Mouse (Mus musculus) liver, postnatal 0 days (tissue): Measurements from ENCODE around the gene Ntng1. TPM values are rescaled to one million over a fixed set of nuclear protein-coding genes. Genes with fewer than 3 reads are reported as not detected.

Experiments used
- ATAC-seq: fragments of 200-750 bp; cut with Nextera tagmentation; 2 replicates; pipeline ENCODE4 v1.8.0; 2017; ENCODE audit warnings: mild to moderate bottlenecking, moderate library complexity
- DNase-seq: peaks from one replicate; pipeline ENCODE4 v3.0.0-alpha.2; 2016
- H3K27ac ChIP-seq: fragments of 300-500 bp; sonication (generic); 2 replicates; pipeline ENCODE4 v1.5.1; 2014; ENCODE audit warnings: antibody characterized with exemption, moderate library complexity, mild to moderate bottlenecking, low read depth
- H3K27me3 ChIP-seq: fragments of 300-500 bp; sonication (generic); 2 replicates; pipeline ENCODE4 v1.6.1; 2014; ENCODE audit warnings: low read length, control low read depth, mixed read lengths; ENCODE audit not compliant: insufficient read depth
- H3K36me3 ChIP-seq: fragments of 300-500 bp; sonication (generic); replicated peaks from 2 replicates; pipeline ENCODE4 v1.6.1; 2014; ENCODE audit warnings: mild to moderate bottlenecking, control low read depth, low read length, moderate library complexity, mixed read lengths; ENCODE audit not compliant: insufficient read depth
- H3K4me1 ChIP-seq: fragments of 300-500 bp; sonication (generic); 2 replicates; pipeline ENCODE4 v1.6.1; 2014; ENCODE audit warnings: antibody characterized with exemption, mild to moderate bottlenecking, control low read depth; ENCODE audit not compliant: insufficient read depth
- H3K4me2 ChIP-seq: fragments of 300-500 bp; sonication (generic); 2 replicates; pipeline ENCODE4 v1.6.1; 2014; ENCODE audit warnings: low read depth, mild to moderate bottlenecking, low read length, moderate library complexity, mixed read lengths
- H3K4me3 ChIP-seq: fragments of 300-500 bp; sonication (generic); 2 replicates; pipeline ENCODE4 v1.5.1; 2014; ENCODE audit warnings: low read depth, low read length
- H3K9ac ChIP-seq: fragments of 300-500 bp; sonication (generic); replicated peaks from 2 replicates; pipeline ENCODE4 v1.6.1; 2014; ENCODE audit warnings: mild to moderate bottlenecking, moderate library complexity
- H3K9me3 ChIP-seq: fragments of 300-500 bp; sonication (generic); 2 replicates; pipeline ENCODE4 v1.6.1; 2016; ENCODE audit warnings: mild to moderate bottlenecking, control low read depth, low read length, mixed read lengths
- CTCF ChIP-seq: sonication (generic); IDR thresholded peaks from 2 replicates; pipeline ENCODE4 v1.5.1; 2016; ENCODE audit warnings: antibody characterized with exemption, low read depth
- EP300 ChIP-seq: IDR thresholded peaks from 2 replicates; pipeline ENCODE4 v1.6.1; 2016; ENCODE audit warnings: antibody characterized with exemption, low read depth, mild to moderate bottlenecking
- WGBS: fragments of 180-500 bp; shearing (Covaris S2); extraction: QIAGEN DNeasy Blood & Tissue Kit; methylation state at CpG from one replicate; pipeline ENCODE4 v1.1.7; 2014; ENCODE audit not compliant: insufficient replicate concordance; 5-methylcytosine and 5-hydroxymethylcytosine counted together
- polyA plus RNA-seq: library from polyadenylated mRNA; unstranded; fragments of >200 nt; fragmentation: Nextera tagmentation; extraction: Ambion mirVana; gene quantifications from 2 replicates; pipeline ENCODE4 v1.2.1, GENCODE M21; 2015

Gene Ntng1
- polyA plus RNA-seq, 1 experiment from 2014 or later = not detected

DNA sequence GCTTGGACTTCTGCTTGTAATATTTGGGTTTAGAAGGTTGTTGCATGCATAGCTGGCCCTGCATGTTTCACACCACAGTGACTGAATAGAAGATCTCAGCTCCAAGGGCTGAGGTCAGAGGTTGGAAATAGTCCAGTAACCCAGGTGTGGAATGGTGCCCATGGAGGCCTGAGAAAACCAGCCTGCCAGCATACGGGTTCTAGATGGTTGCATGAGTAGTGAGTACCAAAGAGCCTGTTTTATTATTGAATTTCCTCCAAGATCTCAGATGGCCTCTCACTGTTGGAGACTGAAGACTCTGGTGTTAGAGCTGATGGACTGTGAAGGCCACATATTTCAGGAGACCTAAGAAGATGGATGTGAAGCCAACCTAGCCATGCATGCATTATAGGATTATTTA lies 285.5 kb downstream of the Ntng1 start:
- 76% methylated on average over 1 of the region's 1 CpGs for WGBS
- no peak overlapping the region for H3K9ac ChIP-seq
- no peak overlapping the region for H3K4me2 ChIP-seq
- ATAC-seq = no peak
- DNase-seq = no peak
- no peaks in the 10 kb centered on the region for H3K36me3 ChIP-seq
- H3K4me1 ChIP-seq = no peaks in the 10 kb centered on the region
- no peaks in the 10 kb centered on the region for H3K27me3 ChIP-seq
- TF ChIP-seq EP300 (no peak), CTCF (no peak)
- no peak overlapping the region for H3K27ac ChIP-seq
- no peak overlapping the region for H3K4me3 ChIP-seq
- H3K9me3 ChIP-seq = no peaks in the 10 kb centered on the region

DNA sequence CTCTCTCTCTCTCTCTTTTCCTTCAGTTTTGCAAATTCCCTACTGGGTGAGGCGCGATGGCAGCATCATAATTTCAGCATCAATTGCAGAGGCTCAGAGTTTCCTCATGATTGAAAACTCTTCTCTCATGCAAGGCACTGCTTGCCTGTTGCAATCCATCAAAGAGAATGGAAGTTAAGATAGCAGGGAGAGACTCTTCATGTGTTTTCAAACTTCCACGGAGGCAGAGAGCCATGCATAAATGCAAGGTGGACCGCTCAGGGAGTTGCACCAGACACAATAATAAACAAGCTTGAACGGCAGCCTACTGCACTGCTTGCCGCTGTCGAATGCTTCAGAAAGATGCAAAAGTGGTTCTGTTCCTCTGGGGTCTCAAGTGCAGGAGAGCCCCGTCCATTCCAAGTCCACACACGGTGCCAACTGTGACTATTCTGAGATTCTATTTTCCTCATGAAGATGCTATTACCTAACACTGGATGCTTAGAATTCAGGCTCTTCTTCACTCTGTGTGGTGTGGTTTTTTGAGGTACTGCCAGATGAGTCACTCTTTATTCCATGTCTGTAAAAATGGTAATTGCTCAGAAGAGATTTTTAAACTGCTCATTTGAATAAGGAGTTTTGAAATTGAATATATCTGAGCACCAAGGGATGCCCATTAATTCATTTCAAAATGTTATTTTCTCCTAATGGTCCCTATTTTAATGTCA lies 289.2 kb downstream of the Ntng1 start:
- 75% methylated on average over 9 of the region's 9 CpGs for WGBS
- no peak overlapping the region for H3K4me3 ChIP-seq
- no peak overlapping the region for H3K4me2 ChIP-seq
- no peaks in the 10 kb centered on the region for H3K4me1 ChIP-seq
- no peak for DNase-seq
- H3K9me3 ChIP-seq = no peaks in the 10 kb centered on the region
- TF ChIP-seq CTCF = no peak
- no peak for TF ChIP-seq EP300
- no peaks in the 10 kb centered on the region for H3K27me3 ChIP-seq
- no peak for ATAC-seq
- no peak overlapping the region for H3K27ac ChIP-seq
- H3K36me3 ChIP-seq = no peaks in the 10 kb centered on the region
- H3K9ac ChIP-seq = no peak overlapping the region

- Histone ChIP-seq H3K9ac (no peak overlapping the region), H3K4me3 (no peak overlapping the region), H3K36me3 (no peaks in the 10 kb centered on the region), H3K27me3 (no peaks in the 10 kb centered on the region), H3K4me1 (no peaks in the 10 kb centered on the region), H3K27ac (no peak overlapping the region), H3K9me3 (no peaks in the 10 kb centered on the region), H3K4me2 (no peak overlapping the region)
- no peak for TF ChIP-seq EP300
- TF ChIP-seq CTCF = no peak
- ATAC-seq = no peak
- WGBS = 66% methylated on average over 4 of the region's 4 CpGs
- DNase-seq = no peak
These were observed 297.2 kb downstream of the Ntng1 start for GRCm38 (mm10) chr3:109846660-109847059.

DNA sequence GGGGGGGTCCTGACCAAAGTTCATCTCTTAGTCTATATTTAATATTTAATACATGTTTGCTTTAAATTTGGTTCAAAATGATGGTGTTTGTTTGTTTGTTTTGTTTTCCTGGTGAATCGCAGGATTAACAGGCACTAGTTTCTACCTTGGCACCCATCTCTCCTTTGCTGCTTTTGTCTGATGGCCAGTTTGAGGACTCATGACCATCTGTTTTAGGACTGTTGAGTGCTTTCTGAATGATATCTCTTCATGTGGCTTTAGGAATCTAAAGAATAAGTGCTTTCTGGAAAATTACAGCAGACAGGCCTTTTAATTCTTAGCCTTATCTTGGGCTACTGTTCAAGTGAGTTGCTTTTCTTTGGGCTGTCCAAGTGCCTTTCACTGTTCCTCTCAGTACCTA lies 318.0 kb downstream of the Ntng1 start:
- WGBS = 66% methylated on average over 1 of the region's 1 CpGs
- TF ChIP-seq EP300 (no peak), CTCF (no peak)

GRCm38 (mm10) chr3:109822803-109823474 lies 320.9 kb downstream of the Ntng1 start:
- DNase-seq = no peak
- no peaks in the 10 kb centered on the region for H3K4me1 ChIP-seq

More for the DNA sequence above, 318.0 kb downstream of the Ntng1 start:
- Histone ChIP-seq H3K4me2 (no peak overlapping the region), H3K4me1 (no peaks in the 10 kb centered on the region), H3K27ac (no peak overlapping the region), H3K4me3 (no peak overlapping the region), H3K27me3 (no peaks in the 10 kb centered on the region), H3K36me3 (no peaks in the 10 kb centered on the region), H3K9me3 (no peaks in the 10 kb centered on the region), H3K9ac (no peak overlapping the region)
- DNase-seq = no peak
- no peak for ATAC-seq

DNA sequence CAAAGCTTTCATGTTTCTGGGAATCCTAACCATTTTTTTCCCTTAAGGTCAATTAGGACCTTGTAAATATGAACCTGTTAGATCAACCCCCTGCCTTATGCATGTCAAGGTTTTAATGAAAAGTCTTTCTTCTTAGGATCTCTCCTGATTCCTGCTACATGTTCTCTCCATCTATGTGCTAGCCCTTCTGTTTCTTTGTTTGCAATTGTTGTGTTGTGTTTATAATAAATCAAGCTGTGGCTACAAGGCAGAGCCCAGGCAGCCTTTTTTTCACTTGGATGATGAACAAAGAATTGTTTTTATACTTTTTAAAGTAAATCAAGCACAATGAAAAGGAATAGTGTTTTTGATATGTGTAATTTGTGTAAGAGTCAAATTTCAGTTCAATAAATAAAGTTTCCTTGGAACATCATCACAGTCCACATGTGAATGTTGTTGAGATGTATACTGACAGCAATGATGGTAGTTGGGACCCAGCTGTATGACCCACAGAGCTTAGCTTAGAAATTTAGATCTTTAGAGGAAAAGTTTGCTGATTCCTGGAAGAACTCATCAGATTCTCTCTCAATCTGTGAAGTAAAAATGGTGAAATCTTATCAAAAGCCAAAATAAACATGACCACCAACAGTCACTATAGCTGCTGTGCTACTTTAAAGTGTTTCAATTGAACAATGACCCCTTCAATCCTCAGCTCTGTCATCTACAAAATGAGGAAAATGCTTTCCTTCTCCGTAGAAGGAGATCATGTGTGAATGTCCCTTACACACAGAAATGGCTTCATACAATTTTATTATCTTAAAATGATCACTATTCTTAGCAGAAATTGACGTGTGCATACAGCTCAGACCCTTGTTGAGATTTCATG lies 324.8 kb downstream of the Ntng1 start:
- Histone ChIP-seq H3K9me3 (no peaks in the 10 kb centered on the region), H3K4me3 (no peak overlapping the region), H3K36me3 (no peaks in the 10 kb centered on the region), H3K9ac (no peak overlapping the region), H3K4me1 (no peaks in the 10 kb centered on the region), H3K27ac (no peak overlapping the region), H3K4me2 (no peak overlapping the region), H3K27me3 (no peaks in the 10 kb centered on the region)
- TF ChIP-seq EP300 = no peak
- TF ChIP-seq CTCF = no peak
- ATAC-seq (no peak), DNase-seq (no peak)
- 64% methylated on average over 2 of the region's 2 CpGs for WGBS

More at GRCm38 (mm10) chr3:109822803-109823474, 320.9 kb downstream of the Ntng1 start:
- Histone ChIP-seq H3K36me3 (no peaks in the 10 kb centered on the region), H3K27ac (no peak overlapping the region), H3K4me3 (no peak overlapping the region), H3K4me2 (no peak overlapping the region), H3K9ac (no peak overlapping the region), H3K9me3 (no peaks in the 10 kb centered on the region), H3K27me3 (no peaks in the 10 kb centered on the region)
- TF ChIP-seq CTCF = no peak
- TF ChIP-seq EP300 = no peak
- no peak for ATAC-seq
- WGBS = 58% methylated on average over 2 of the region's 2 CpGs
